Mouse (Mus musculus): ENCODE results near the gene Samd1. TPM values are rescaled to one million over a fixed set of nuclear protein-coding genes. Genes with fewer than 3 reads are reported as not detected.

Samd1 gene
- 183 and 218 TPM in 2 replicates for polyA plus RNA-seq (2012)

DNA sequence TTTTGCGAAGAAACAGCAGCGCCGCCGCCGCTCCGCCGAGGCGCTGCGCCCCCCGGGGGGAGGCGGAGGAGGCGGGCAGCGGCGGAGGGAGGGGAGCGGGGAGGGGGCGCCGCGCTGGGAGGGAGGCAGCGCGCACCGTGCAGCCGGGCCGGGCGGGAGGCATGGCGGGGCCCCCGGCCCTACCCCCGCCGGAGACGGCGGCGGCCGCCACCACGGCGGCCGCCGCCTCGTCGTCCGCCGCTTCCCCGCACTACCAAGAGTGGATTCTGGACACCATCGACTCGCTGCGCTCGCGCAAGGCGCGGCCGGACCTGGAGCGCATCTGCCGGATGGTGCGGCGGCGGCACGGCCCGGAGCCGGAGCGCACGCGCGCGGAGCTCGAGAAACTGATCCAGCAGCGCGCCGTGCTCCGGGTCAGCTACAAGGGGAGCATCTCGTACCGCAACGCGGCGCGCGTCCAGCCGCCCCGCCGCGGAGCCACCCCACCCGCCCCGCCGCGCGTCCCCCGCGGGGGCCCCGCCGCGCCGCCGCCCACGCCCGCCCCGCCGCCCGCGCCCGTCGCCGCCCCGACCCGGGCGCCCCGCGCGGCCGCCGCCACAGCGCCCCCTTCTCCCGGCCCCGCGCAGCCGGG is at the start of gene Samd1:
TSS of gene Samd1 (plus strand) at position 162 of the 631 bp plus-strand sequence.

DNA sequence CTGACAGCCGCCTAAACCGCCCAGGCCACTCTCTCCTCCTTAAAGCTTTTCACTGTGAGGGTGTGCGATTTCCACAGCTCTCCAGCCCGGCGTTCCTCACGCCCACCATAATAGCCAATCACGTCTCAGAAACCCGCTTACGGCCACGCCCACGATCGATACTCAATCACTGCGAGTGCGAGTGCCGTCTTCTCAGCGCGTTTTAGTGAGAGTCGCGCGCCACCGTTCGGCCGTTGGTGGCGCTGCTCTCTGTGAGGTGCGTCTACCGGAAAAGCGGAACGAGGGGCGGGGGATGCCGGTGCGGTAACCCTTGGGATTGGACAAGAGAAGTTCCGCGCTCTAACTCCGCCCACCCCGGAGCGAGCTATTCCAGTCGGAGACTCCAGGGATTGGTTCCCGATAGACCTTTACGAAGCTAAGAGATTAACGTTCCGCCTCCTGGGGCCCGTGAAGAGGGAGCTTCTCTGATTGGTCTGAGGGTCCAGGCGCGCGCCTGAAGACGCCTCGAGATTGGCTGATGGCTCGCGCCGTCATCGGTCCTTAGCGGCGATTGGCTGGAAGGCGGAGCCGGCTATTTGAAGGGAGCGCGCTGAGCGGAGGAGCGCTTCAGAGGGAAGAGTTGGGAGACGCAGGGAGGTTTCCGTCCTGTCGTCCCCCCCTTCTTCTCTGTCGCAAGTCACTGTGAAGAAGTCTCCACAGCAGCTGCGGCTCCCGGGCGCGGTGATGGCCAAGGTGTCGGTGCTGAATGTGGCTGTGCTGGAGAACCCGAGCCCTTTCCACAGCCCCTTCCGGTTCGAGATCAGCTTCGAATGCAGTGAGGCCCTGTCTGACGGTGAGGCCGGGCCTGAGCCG is 42.1 kb upstream of the Samd1 start, which contains the start of the genes Gm10644 and Asf1b:
TSS of gene Gm10644 (minus strand) at position 100 of the 852 bp plus-strand sequence.
TSS of gene Asf1b (plus strand) at position 402 of the 852 bp plus-strand sequence.

DNA sequence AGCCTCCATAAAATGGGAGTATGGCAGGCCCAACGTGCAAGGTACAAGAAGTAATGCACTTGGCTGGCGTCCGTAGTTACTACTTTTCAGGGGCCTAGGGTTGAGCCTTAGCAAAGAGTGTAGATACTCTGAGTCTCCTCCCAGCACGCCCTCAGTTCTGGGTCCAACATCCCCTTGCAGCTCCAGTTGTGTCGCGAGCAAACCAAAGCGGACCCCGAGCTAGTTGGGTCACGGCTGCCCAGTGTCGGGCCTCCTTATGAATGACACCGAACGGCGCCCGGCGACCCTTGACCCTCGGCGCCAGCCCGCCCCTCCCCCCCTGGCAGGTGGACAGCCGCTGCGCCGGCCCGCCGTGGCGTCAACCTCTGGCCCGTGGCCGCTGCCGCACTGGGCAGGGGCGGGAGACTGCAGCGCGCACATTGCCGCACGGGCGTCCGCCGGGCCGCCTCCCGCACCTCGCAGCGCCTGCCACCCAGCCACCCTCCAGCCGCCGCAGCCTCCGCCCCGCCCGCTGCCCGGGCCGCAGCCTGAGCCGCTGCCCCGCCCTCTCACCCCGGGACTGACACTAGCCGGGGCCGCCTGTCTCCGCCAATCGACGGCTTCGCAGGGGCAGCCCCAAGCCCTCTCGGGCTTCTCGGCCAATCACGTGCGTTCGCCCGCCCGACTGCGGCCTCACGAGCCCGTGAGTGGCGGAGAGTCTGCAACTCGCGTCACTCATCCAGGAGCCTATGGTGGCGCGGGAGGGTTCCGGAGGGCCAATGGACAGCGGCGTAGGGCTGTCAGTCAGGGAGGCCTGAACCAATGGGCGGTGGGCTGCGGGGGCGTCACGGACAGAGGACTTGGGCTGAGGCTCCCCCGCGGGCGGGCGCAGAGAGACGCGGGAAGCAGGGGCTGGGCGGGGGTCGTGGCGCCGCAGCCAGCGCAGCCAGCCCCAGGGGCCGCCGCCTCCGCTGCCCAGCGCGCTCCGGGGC is 25.0 kb upstream of the Samd1 start, which contains the start of gene Prkaca:
TSS of gene Prkaca (plus strand) at position 844 of the 971 bp plus-strand sequence.

DNA sequence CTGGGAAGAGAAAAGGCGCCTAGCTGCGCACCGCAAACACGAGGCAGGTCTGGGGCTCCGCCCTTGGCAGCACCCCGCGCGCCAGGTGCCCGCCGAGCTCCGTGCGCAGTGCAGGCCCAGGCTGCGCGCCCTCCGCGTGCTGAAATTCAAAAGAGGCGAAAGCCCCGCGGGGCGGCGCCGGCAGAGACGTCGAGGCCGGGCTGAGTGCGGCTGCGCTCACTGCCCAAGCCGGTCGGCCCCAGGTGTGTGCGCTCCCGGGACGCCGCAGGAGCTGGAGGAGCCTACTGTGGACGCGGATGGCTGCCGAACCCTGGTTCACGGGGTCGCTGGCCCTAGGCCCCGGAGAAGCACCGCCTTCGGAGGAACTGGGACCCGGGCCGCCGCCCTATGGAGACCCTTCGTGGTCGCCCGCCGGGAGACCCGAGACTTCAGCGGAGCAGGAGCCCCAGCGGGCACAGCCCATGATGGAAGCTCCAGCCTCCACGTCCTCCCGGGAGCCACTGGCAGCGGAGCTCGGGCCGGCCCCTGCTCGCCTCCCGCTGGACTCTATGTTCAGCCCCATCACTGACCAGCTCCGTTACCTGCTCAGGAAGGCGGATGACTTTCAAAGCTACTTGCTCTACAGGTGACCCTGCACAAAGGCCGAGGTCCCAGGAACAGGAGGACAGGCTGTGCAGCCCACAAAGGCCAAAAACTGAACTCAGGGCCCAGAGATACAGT is 4.0 kb downstream of the Samd1 start, which contains the start of gene 1700067K01Rik:
TSS of gene 1700067K01Rik (plus strand) at position 222 of the 720 bp plus-strand sequence.

DNA sequence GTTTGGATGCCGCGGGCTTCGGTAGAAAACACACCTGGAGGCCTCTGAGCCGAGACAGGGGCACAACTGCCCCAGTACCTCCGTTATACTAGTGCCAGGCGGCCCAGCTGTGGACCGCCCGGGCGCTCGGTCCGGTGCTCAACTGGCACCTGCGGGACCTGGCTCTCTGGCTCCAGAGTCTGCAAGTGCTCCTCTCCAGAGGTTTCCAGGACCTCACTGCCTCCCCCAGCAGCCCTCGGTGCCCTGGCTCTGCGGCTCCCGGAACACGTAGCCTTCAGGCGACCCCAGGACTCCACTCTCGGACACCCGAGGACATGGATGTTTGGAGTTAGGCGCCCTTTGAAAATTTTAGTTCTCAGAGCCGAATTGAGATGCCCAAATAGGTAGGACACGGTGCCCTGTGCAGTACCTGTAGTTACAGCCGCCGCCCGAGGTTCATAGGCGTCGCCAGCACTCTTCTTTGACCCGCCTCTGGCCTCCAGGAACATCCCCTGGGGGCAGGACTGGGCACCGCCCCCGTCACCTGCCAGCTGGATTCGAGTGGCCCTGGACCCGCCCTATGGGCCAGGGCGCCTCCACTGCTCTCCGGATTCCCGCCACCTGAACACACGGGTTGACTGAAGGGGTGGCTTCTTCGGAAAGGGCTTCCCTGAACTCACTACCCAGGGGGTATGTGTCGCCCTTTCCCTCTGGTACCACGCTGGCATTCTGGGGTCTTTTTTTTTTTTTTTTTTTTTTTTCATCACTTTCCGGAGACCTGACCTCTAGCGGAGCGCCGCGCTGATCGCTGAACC is 14.4 kb downstream of the Samd1 start, which contains the start of gene 2210011C24Rik:
TSS of gene 2210011C24Rik (minus strand) at position 467 of the 794 bp plus-strand sequence.

DNA sequence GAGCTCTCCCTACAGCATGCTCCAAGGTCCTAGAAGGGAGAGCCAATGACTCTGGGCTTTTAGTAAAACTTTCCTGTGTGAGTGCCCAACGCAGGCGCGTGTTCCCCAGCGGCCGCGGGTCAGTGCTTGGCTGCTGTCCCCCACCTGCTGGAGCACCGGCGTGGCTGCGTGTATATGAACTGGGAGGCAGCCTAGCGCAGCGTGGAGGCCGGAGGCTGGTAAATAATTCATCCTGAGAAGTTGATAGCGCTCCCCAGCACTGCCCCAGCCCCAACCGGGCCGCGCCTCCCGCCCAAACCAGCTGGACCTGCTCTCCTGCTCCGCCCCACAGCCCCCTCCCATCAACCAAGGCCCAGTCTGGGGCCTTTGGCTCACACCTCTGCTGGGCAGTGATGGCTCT is 23.6 kb downstream of the Samd1 start, which contains the start of gene Palm3:
TSS of gene Palm3 (plus strand) at position 376 of the 400 bp plus-strand sequence.

DNA sequence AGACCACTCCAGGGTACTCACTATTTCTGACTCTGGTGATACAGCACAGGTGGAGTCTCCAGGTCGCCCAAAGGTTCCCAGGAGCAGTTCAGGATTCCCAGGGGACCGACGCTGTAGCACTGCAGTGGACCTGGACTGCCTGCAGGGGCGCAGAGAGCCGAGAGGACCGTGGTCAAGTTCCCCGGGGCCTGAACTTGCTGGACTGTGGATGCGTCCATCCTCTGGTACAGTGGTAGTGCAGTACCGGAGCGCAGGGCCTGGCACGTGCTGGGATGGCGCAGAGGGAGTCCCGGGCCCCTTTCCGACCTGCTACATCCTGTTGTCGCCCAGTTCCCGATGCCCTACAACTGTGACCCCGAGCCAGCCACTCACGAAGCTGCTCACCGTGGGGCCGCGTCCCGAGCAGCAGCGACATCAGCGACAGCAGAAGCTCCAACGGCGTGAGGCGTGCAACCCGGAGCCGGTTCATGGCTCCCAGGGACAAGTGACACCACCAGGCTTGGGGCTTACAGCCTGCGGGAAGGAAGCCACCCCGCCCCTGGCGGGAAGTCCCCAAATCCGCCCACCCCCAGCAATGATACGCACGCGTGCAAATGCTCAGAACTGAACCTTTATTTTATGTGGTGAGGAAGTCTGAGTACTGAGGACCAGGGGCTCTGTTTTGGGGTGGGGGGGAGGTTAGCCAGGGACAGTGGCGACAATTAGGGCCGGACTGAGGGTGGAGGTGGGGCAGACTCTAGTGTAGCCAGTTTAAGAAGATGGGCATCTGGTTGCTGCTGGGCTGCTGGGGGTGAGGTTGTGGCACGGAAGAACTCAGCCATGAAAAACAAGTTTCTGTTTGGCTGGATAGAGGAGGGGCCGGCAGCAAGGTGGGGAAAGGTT is 44.8 kb downstream of the Samd1 start, which contains the start of gene Il27ra:
TSS of gene Il27ra (minus strand) at position 524 of the 882 bp plus-strand sequence.

DNA sequence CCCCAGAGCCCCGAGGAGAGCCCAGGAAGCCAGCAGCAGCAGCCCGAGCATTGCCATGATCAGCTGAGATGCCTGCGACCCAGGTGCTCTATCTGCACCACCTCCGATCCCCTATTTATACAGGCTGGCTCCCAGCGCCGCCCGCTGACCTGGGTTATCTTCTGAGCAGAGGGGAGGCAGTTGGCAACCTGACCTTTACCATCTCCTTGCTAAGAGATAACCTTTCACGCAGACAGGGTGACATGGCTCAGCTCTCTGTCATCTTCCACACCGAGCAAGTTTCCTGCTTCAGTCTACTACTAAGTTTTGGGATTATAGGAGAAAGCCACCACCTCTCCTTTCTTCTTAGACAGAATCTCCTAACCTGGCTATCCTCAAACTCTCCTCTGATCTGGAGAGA is 47.4 kb downstream of the Samd1 start, which contains the start of gene Rln3:
TSS of gene Rln3 (minus strand) at position 101 of the 400 bp plus-strand sequence.

Other genes starting within 250 kb of the Samd1 start
- 12.8 and 26.7 TPM in 2 replicates for gene Adgrl1, start 97.6 kb upstream of the Samd1 start, polyA plus RNA-seq (2012)
- 0.03 TPM in 1 of 2 replicates, not detected in the other for gene Gm10644, start 42.5 kb upstream of the Samd1 start, polyA plus RNA-seq (2012)
- 177 and 220 TPM in 2 replicates for gene Asf1b, start 42.2 kb upstream of the Samd1 start, polyA plus RNA-seq (2012)
- gene Prkaca, start 24.7 kb upstream of the Samd1 start, polyA plus RNA-seq (2012) = 21.8 and 27.0 TPM in 2 replicates
- 0.54 and 0.89 TPM in 2 replicates for gene 1700067K01Rik, start 3.8 kb downstream of the Samd1 start, polyA plus RNA-seq (2012)
- 0.04 and 0.16 TPM in 2 replicates for gene 2210011C24Rik, start 14.5 kb downstream of the Samd1 start, polyA plus RNA-seq (2012)
- 0.11 and 0.31 TPM in 2 replicates for gene Palm3, start 23.8 kb downstream of the Samd1 start, polyA plus RNA-seq (2012)
- gene Il27ra, start 44.9 kb downstream of the Samd1 start, polyA plus RNA-seq (2012) = 6.6 and 10.7 TPM in 2 replicates
- 0.18 TPM in 1 of 2 replicates, not detected in the other for gene Rln3, start 47.3 kb downstream of the Samd1 start, polyA plus RNA-seq (2012)
- gene Gm10643, start 67.5 kb downstream of the Samd1 start, polyA plus RNA-seq (2012) = 0.06 and 0.25 TPM in 2 replicates
- 44.9 and 58.5 TPM in 2 replicates for gene Rfx1, start 69.2 kb downstream of the Samd1 start, polyA plus RNA-seq (2012)
- 52.7 and 58.9 TPM in 2 replicates for gene Dcaf15, start 107.1 kb downstream of the Samd1 start, polyA plus RNA-seq (2012)
- 0.76 and 1.00 TPM in 2 replicates for gene Podnl1, start 128.3 kb downstream of the Samd1 start, polyA plus RNA-seq (2012)
- 33.0 and 37.0 TPM in 2 replicates for gene Cc2d1a, start 150.3 kb downstream of the Samd1 start, polyA plus RNA-seq (2012)
- gene 4930432K21Rik, start 150.4 kb downstream of the Samd1 start, polyA plus RNA-seq (2012) = 0.84 and 1.5 TPM in 2 replicates
- gene Nanos3, start 187.5 kb downstream of the Samd1 start, polyA plus RNA-seq (2012) = 6.1 and 12.7 TPM in 2 replicates
- gene Zswim4, start 239.4 kb downstream of the Samd1 start, polyA plus RNA-seq (2012) = 29.6 and 37.8 TPM in 2 replicates